ENCODE assay signal across 16 mouse cellular contexts in the genomic region with DNA sequence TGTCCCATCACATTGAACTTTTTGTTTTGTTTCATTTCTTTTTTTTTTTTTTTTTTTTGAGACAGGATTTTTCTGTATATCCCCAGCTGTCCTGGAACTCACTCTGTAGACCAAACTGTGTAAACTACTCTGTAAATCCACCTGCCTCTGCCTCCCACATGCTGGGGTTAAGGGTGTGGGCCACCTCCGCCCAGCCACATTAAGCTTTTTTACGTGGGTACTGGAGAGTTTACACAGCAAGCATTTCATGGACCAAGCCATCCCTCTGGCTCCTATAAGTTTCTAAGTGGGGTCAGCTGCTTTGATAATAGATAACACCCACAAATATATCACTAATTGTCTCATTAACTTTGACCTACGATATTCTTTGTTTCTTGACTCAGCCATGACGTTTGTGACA. TPM values are rescaled to one million over a fixed set of nuclear protein-coding genes. Genes with fewer than 3 reads are reported as not detected.
"Had no signal": no experiment of that assay in that cellular context is flagged by ENCODE, and none has a peak within 500 bp of the region (broad histone marks: within the 10 kb centered on the region; RNA-seq: fewer than 3 reads in every experiment).

No protein-coding gene starts in this region.

- H3K27me3 ChIP-seq: intestine, embryonic 15.5 days; limb, embryonic 13.5 days; liver, embryonic 13.5 days had no signal

- H3K4me3 ChIP-seq: intestine, embryonic 15.5 days; layer of hippocampus, adult 2 months; limb, embryonic 10.5 days; limb, embryonic 13.5 days; liver, embryonic 13.5 days had no signal

- H3K36me3 ChIP-seq: intestine, embryonic 15.5 days; limb, embryonic 10.5 days; limb, embryonic 13.5 days; liver, embryonic 13.5 days had no signal

- DNase-seq: layer of hippocampus, adult 9-11 months; liver; liver, embryonic 13.5 days; midbrain, embryonic 14.5 days; retina, postnatal 1 day; right cerebral cortex, postnatal 25 days; spleen, adult 18-20 months; thymus, postnatal 4 days had no signal

- H3K4me2 ChIP-seq: intestine, embryonic 15.5 days; limb, embryonic 13.5 days; midbrain, embryonic 11.5 days had no signal

- ATAC-seq: hindbrain, embryonic 16.5 days; intestine, embryonic 15.5 days had no signal

- H3K9ac ChIP-seq: intestine, embryonic 15.5 days; limb, embryonic 13.5 days; liver, embryonic 13.5 days had no signal

- H3K27ac ChIP-seq: intestine, embryonic 15.5 days; kidney, postnatal 0 days; layer of hippocampus, adult 2 months; limb, embryonic 10.5 days; limb, embryonic 13.5 days had no signal

- H3K9me3 ChIP-seq: intestine, embryonic 15.5 days; limb, embryonic 10.5 days; limb, embryonic 13.5 days; liver, embryonic 13.5 days had no signal

RNA-seq across cellular contexts. Expression of a gene that starts 6.4 kb away (rescaled TPM):
- total RNA-seq: layer of hippocampus, adult 2 months; midbrain, postnatal 0 days had no signal
